Mouse (Mus musculus) adrenal gland, adult 2 months (tissue): ENCODE results near the gene Rab12. TPM values are rescaled to one million over a fixed set of nuclear protein-coding genes. Genes with fewer than 3 reads are reported as not detected.
"Not testable (repeated sequence)": the region's sequence is repeated elsewhere in the genome, so short reads cannot be mapped to it uniquely, and the experiment has no call there.

Source experiments
- DNase-seq: peaks from one replicate; pipeline ENCODE4 v3.0.0; 2021
- long read RNA-seq: library from polyadenylated mRNA; stranded (forward); transcript quantifications from one replicate; pipeline ENCODE4 v2.0.0, GENCODE M21; 2021
- polyA plus RNA-seq: library from polyadenylated mRNA; depleted of rRNA; stranded (reverse); fragments of >200 nt; gene quantifications from 2 replicates; pipeline ENCODE4 v1.2.3, GENCODE M21; 2012; rRNA removed
- total RNA-seq, 2 experiments: library from RNA; stranded (reverse); gene quantifications; 2 replicates each; pipeline ENCODE4 v1.2.3; 2021

Gene Rab12
- 10 to 100 TPM; 89.6 to 95.0 TPM for total RNA-seq
- 40.4 and 42.8 TPM in 2 replicates for polyA plus RNA-seq
- long read RNA-seq, transcript Rab12-205 (6 exons, 2,010 nt), result major isoform, 104 of 106 reads
- long read RNA-seq, partial matches to known transcripts, result 1 of 106 reads
- long read RNA-seq, other reads (novel, unspliced or antisense), result 1 of 106 reads

GRCm38 (mm10) chr17:66519554-66520553 lies at the start of gene Rab12:
Rab12 (minus strand) TSS chr17:66519729.
- peak; percentile 91 for DNase-seq

DNA sequence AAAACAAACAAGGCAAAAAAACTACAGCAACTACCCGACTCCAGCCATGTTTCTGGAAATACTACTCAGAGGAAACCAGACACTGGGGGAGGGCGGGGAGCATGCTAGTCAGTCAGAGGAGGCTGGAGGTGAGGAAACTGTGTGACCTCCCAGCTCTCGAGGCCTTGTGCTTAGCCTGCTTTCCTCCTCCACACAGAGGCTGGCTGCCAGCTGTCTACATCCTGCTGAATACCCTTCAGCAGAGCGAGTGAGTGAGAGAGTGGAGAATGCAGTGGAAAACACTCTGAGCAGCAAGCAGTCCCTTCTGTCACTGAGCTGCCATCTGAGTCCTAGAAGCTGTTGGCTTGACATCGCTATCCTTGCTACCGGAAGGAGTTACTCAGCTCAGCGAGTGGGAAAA lies 44.7 kb upstream of the Rab12 start:
- no peak for DNase-seq

DNA sequence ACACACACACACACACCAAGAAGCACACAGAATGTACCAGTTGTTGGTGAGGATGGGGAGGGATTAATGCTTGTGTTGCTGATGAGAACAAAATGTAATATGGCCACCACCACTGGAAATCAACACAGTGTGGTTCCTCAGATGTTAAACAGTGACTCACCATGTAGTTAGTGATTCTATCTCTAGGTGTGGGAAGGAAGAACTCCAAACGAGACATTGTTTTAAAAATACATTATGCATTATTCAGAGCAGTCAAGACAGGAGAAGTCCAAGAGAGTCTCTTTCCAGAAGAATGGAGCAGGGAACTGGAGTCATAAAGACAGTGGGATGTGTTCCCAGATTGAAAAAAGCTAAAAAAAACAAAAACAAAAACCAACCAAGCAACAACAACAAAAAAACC lies 44.0 kb upstream of the Rab12 start:
- DNase-seq, result no peak

DNA sequence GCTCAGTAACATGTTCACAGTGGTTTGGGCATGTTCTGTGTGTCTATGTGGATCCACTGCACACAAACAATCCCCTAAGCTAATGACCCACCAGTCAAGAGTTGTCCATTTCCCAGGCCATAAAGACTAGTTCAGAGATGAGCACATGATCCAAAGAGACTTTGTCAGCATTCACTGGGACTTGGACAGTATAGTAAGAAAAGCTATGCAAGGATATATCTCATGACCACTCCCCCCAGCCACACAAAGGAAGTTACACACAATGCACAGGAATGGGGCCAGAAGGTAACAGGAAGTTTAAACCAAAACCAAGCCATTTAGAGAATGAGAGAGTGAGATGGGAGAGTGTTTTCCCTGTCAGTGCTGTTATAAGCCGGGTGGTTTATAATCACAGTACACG lies 41.9 kb upstream of the Rab12 start:
- DNase-seq, result no peak

GRCm38 (mm10) chr17:66558404-66559317 lies 39.1 kb upstream of the Rab12 start:
- DNase-seq, result no peak

- no peak for DNase-seq
Measured at GRCm38 (mm10) chr17:66552690-66553089, 33.2 kb upstream of the Rab12 start.

DNA sequence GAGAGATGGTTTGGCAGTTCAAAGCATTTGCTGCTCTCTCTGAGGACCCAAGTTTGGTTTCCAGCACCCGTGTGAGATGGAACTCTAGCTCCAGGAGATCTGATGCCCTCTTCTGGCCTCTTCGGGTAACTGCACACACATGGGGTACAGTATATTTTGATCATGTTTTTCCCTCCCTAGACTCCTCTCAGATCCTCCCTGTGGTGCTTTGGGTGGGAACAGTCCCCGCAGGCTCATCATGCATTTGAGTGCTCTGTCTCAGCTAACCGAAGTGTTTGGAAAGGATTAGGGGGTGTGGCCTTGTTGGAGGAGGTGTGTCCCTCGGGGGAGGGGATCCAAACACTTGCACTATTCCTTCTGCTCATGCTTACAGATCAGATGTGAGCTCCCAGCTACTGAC lies 31.0 kb upstream of the Rab12 start:
- DNase-seq, result no peak

GRCm38 (mm10) chr17:66532285-66532684 lies 12.8 kb upstream of the Rab12 start:
- no peak for DNase-seq

- DNase-seq, result no peak
Measured at GRCm38 (mm10) chr17:66523396-66523795, 3.9 kb upstream of the Rab12 start.

DNA sequence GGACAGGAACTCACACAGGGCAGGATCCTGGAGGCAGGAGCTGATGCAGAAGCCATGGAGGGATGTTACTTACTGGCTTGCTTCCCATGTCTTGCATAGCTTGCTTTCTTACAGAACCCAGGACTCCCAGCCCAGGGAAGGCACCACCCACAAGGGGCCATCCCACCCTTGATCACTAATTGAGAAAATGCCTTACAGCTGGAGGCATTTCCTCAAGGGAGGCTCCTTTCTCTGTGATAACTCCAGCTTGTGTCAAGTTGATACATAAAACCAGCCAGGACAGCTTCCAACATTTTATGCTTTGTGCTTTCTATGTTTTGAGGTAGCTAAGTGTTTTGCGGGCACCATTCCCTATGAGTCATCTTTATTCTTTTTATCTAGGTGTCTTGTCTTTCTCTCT lies 3.1 kb upstream of the Rab12 start:
- DNase-seq, result not testable (repeated sequence)

DNA sequence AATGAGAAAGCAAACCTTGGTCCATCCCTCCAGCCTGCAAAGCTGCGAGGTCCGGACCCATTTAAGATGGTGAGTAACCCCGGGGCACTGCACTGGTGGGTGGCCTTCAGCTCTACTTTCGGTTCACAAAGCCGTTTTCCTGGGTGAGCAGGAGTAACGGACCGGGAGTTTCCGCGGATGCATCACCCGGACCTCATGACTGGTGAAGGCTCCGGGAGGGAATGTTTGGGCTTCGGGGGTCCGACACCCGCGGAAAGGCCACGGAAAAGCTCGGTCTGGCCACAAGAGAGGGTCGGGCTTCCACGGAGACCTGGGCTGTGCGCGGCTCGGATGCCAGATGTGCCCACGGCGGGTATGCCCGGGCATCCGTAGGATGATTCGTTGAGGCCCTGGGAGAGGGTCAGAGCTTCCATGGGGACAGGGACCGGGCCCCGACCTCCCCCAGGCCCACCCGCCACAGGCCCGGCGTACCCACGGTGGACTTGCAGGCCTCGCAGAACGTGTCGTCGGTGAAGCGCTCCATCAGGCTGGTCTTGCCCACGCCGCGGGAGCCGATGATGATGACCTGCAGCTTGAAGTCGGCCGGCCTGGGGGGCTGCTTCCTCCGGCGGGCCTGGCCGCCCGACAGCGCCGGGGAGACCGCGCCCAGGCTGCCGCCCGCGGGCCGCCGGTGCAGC lies 514 bp downstream of the Rab12 start:
- peak; percentile 71 for DNase-seq

DNA sequence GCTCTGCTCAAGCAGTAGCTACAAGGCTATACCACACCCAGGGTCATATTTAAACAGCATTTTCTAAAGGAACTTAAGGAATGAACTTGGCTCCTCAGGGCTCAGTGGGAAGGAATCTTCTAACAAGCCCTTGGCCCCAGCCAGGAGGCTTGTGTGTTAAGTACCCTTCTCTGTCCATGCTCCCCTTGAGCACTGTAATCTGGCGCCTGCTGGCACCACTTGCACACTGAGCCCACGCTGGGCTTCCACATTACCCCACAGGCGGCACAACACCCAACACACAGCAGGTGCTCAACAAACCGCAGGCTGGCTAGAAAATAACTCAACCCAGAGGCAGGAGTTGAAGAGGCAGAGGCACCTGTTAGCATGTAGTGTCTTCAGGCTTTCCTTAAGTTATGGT lies 2.6 kb downstream of the Rab12 start:
- no peak for DNase-seq

- DNase-seq, result no peak
Measured at GRCm38 (mm10) chr17:66514288-66514995, 5.1 kb downstream of the Rab12 start.

GRCm38 (mm10) chr17:66512202-66512956 lies 7.2 kb downstream of the Rab12 start:
- DNase-seq, result no peak

- DNase-seq, result peak; percentile 91
Measured at GRCm38 (mm10) chr17:66510221-66510683, 9.3 kb downstream of the Rab12 start.

- peak; percentile 75 for DNase-seq
Measured at GRCm38 (mm10) chr17:66507049-66507954, 12.2 kb downstream of the Rab12 start.

- peak; percentile 69 for DNase-seq
Measured at GRCm38 (mm10) chr17:66504964-66505363, 14.6 kb downstream of the Rab12 start.

GRCm38 (mm10) chr17:66504248-66504647 lies 15.3 kb downstream of the Rab12 start:
- DNase-seq, result no peak

- no peak for DNase-seq
Measured at GRCm38 (mm10) chr17:66503466-66503865, 16.1 kb downstream of the Rab12 start.
